Mouse (Mus musculus) MEL (cell line): ENCODE data around the gene Kifc5b. TPM values are rescaled to one million over a fixed set of nuclear protein-coding genes. Genes with fewer than 3 reads are reported as not detected.

Experiments
- DNase-seq: peaks from one replicate; pipeline ENCODE4 v3.0.0; 2011; ENCODE audit warnings: low read depth, low spot score
- H3K27ac ChIP-seq: 2 replicates; pipeline ENCODE4 v1.5.1; 2012; ENCODE audit warnings: low read depth, mild to moderate bottlenecking, control low read depth, low read length, moderate library complexity; ENCODE audit not compliant: control insufficient read depth
- H3K27me3 ChIP-seq, 2 experiments: fragments of 150-350 bp in 1 of 2; sonication (generic) in 1 of 2; 2 replicates each; pipeline ENCODE4 v1.6.1; 2012; ENCODE audit warnings: low read length in 2 of 2, mild to moderate bottlenecking in 2 of 2, improper control_type of control experiment in 1 of 2, moderate library complexity in 1 of 2; ENCODE audit not compliant: insufficient read depth in 2 of 2, control insufficient read depth in 1 of 2
- H3K36me3 ChIP-seq, 2 experiments: 2 replicates each; pipeline ENCODE4 v1.6.1; 2012 to 2014; ENCODE audit warnings: low read length in 2 of 2, improper control_type of control experiment in 1 of 2, inconsistent platforms in 1 of 2, mild to moderate bottlenecking in 1 of 2; ENCODE audit not compliant: insufficient read depth in 2 of 2, control insufficient read depth in 1 of 2
- H3K4me1 ChIP-seq, 2 experiments: fragments of 150-350 bp in 1 of 2; sonication (generic) in 1 of 2; 2 replicates each; pipeline ENCODE4 v1.6.1; 2012; ENCODE audit warnings: low read length in 2 of 2, improper control_type of control experiment in 1 of 2, mild to moderate bottlenecking in 1 of 2; ENCODE audit not compliant: insufficient read depth in 2 of 2, control insufficient read depth in 1 of 2
- H3K4me3 ChIP-seq, 2 experiments: fragments of 150-350 bp in 1 of 2; sonication (generic) in 1 of 2; 2 replicates each; pipeline ENCODE4 v1.5.1; 2012; ENCODE audit warnings: low read depth in 2 of 2, low read length in 2 of 2, mild to moderate bottlenecking in 2 of 2, moderate library complexity in 2 of 2, control low read depth in 1 of 2, improper control_type of control experiment in 1 of 2; ENCODE audit not compliant: control insufficient read depth in 1 of 2, insufficient read depth in 1 of 2
- H3K79me2 ChIP-seq: 2 replicates; pipeline ENCODE4 v1.6.1; 2012; ENCODE audit warnings: mild to moderate bottlenecking, low read length, moderate library complexity; ENCODE audit not compliant: control insufficient read depth, poor library complexity, insufficient read depth
- H3K9ac ChIP-seq: 2 replicates; pipeline ENCODE4 v1.6.1; 2012; ENCODE audit warnings: low read depth, mild to moderate bottlenecking, control low read depth, low read length, moderate library complexity; ENCODE audit not compliant: control insufficient read depth, poor library complexity, severe bottlenecking
- H3K9me3 ChIP-seq: fragments of 150-350 bp; sonication (generic); replicated peaks from 2 replicates; pipeline ENCODE4 v1.6.1; 2012; ENCODE audit warnings: mild to moderate bottlenecking, low read length, improper control_type of control experiment, moderate library complexity; ENCODE audit not compliant: insufficient read depth
- CHD1 ChIP-seq: IDR thresholded peaks from 2 replicates; pipeline ENCODE4 v1.6.1; 2012; ENCODE audit warnings: low read depth, mild to moderate bottlenecking, inconsistent platforms, low read length, improper control_type of control experiment
- CTCF ChIP-seq, 3 experiments: IDR thresholded peaks in 2 of 3; conservative IDR thresholded peaks in 1 of 3; 2 replicates each; pipeline ENCODE4 v1.5.1; 2011 to 2012; ENCODE audit warnings: low read length in 3 of 3, low read depth in 2 of 3, mild to moderate bottlenecking in 2 of 3, improper control_type of control experiment in 1 of 3, inconsistent platforms in 1 of 3, mixed read lengths in 1 of 3, moderate library complexity in 1 of 3; ENCODE audit not compliant: control insufficient read depth in 1 of 3, insufficient read depth in 1 of 3, poor library complexity in 1 of 3, severe bottlenecking in 1 of 3
- ELF1 ChIP-seq: IDR thresholded peaks from 2 replicates; pipeline ENCODE4 v1.6.1; 2014; ENCODE audit warnings: low read depth, mild to moderate bottlenecking, inconsistent platforms, low read length, improper control_type of control experiment, moderate library complexity
- GABPA ChIP-seq: IDR thresholded peaks from 2 replicates; pipeline ENCODE4 v1.6.1; 2012; ENCODE audit warnings: low read depth, mild to moderate bottlenecking, inconsistent platforms, low read length, improper control_type of control experiment, moderate library complexity
- MAFK ChIP-seq: IDR thresholded peaks from 2 replicates; pipeline ENCODE4 v1.6.1; 2011; ENCODE audit warnings: low read depth, mild to moderate bottlenecking, low read length, improper control_type of control experiment, borderline replicate concordance
- MAX ChIP-seq: IDR thresholded peaks from 2 replicates; pipeline ENCODE4 v1.6.1; 2011; ENCODE audit warnings: low read length, improper control_type of control experiment
- MYB ChIP-seq: IDR thresholded peaks from 2 replicates; pipeline ENCODE4 v1.6.1; 2011; ENCODE audit warnings: mild to moderate bottlenecking, low read depth, low read length, improper control_type of control experiment
- MYC ChIP-seq: IDR thresholded peaks from 2 replicates; pipeline ENCODE4 v1.6.1; 2011; ENCODE audit warnings: low read depth, mild to moderate bottlenecking, low read length, improper control_type of control experiment, moderate library complexity
- NELFE ChIP-seq: IDR thresholded peaks from 2 replicates; pipeline ENCODE4 v1.6.1; 2011; ENCODE audit warnings: low read depth, low read length, improper control_type of control experiment
- POLR2AphosphoS2 ChIP-seq: IDR thresholded peaks from 2 replicates; pipeline ENCODE4 v1.6.1; 2011; ENCODE audit warnings: low read length, improper control_type of control experiment
- RAD21 ChIP-seq: IDR thresholded peaks from 2 replicates; pipeline ENCODE4 v1.6.1; 2011; ENCODE audit warnings: mild to moderate bottlenecking, low read depth, low read length, improper control_type of control experiment
- RCOR1 ChIP-seq: IDR thresholded peaks from 2 replicates; pipeline ENCODE4 v1.6.1; 2012; ENCODE audit warnings: low read depth, mild to moderate bottlenecking, inconsistent platforms, low read length, improper control_type of control experiment
- SMC3 ChIP-seq: IDR thresholded peaks from 2 replicates; pipeline ENCODE4 v1.6.1; 2011; ENCODE audit warnings: low read depth, low read length, improper control_type of control experiment
- TAL1 ChIP-seq: IDR thresholded peaks from 2 replicates; pipeline ENCODE4 v1.6.1; 2012; ENCODE audit warnings: mild to moderate bottlenecking, inconsistent platforms, low read length, moderate library complexity, mixed read lengths
- TBP ChIP-seq: IDR thresholded peaks from 2 replicates; pipeline ENCODE4 v1.8.0; 2011; ENCODE audit warnings: low read depth, low read length, improper control_type of control experiment
- TCF12 ChIP-seq: IDR thresholded peaks from 2 replicates; pipeline ENCODE4 v1.6.1; 2014; ENCODE audit warnings: low read depth, mild to moderate bottlenecking, inconsistent platforms, low read length, improper control_type of control experiment, moderate library complexity
- UBTF ChIP-seq: IDR thresholded peaks from 2 replicates; pipeline ENCODE4 v1.6.1; 2012; ENCODE audit warnings: low read depth, mild to moderate bottlenecking, inconsistent platforms, low read length, improper control_type of control experiment, moderate library complexity, borderline replicate concordance; ENCODE audit not compliant: insufficient read depth
- USF1 ChIP-seq: IDR thresholded peaks from 2 replicates; pipeline ENCODE4 v1.6.1; 2014; ENCODE audit warnings: low read depth, mild to moderate bottlenecking, inconsistent platforms, low read length, improper control_type of control experiment, moderate library complexity
- ZC3H11A ChIP-seq: IDR thresholded peaks from 2 replicates; pipeline ENCODE4 v1.6.1; 2012; ENCODE audit warnings: low read depth, mild to moderate bottlenecking, inconsistent platforms, low read length, improper control_type of control experiment
- ZKSCAN1 ChIP-seq: IDR thresholded peaks from 2 replicates; pipeline ENCODE4 v1.6.1; 2012; ENCODE audit warnings: low read depth, mild to moderate bottlenecking, inconsistent platforms, low read length, improper control_type of control experiment, moderate library complexity
- polyA plus RNA-seq, 2 experiments: library from polyadenylated mRNA; stranded (reverse) in 1 of 2; unstranded in 1 of 2; fragments of >175 nt in 1 of 2; fragments of >200 nt in 1 of 2; gene quantifications; 2 replicates each; pipeline versions ENCODE4 v1.2.1 to v1.2.4; 2012; ENCODE audit warnings: low replicate concordance in 2 of 2, low read depth in 1 of 2; ENCODE audit not compliant: insufficient read length in 2 of 2, insufficient read depth in 1 of 2, missing spikeins in 1 of 2
- total RNA-seq: library from RNA; depleted of rRNA; stranded (reverse); fragments of 300-350 nt; gene quantifications from 2 replicates; pipeline ENCODE4 v1.2.3, GENCODE M21; 2012

Gene Kifc5b
- total and polyA plus RNA-seq, 3 experiments: 10.6 to 111 (median 45.4) TPM

DNA sequence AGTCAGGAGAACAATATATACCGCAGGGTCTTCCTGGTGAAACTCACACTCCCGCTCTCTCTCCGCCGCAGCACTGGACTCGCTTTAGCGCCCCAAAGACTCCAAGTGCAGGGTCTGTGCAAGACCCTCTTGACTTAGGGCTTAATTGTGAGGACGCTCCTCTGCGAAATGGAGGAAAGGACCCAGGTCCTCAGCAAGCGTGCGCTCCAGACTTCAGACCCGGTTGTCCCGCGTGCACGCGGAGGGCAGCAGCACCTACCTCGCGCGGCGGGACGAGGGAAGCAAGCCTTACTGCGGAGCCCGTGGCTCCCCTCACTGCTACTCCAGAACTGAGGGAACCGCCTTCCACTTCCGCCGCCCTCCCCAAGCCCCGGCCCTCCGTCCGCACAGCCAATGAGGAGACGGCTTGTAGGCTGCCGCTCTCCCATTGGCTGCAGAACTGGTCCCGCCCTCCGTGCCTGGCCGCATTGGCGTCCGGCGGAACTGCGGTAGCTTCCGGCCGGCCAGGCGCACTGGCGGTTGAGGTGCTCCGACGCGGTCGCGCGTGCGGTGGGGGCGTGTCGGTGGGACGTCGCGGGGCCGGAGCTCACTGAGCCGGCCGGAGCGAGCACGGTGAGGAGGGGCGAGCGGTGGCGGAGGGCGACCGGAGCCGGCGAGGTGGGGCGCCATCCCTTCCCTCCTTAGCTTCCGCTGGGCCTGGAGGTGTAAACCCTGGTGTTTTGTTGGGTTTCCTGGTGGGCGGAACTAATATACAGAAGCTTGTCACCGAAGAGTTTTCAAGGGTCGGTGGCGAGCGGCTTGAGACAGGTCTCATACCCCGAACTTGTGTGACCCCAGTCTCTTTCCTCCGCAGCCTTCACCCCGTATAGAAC lies 56.0 kb downstream of the Kifc5b start, which contains the start of gene Zbtb9 (continued):
- TF ChIP-seq SMC3 (no peak), MYB (0 out of 2 replicates have a peak, but pooled peaks have one; percentile 47), USF1 (peak; percentile 51; the same call in 1 of the 2 replicates), NELFE (peak; percentile 98), TCF12 (peak; percentile 54), CTCF (IDR thresholded peaks at IDR 0.05 in 2 of 3, conservative IDR thresholded peaks at IDR 0.05 in 1 of 3; ENCODE audit: control insufficient read depth in 1 of 3, insufficient read depth in 1 of 3, low read depth in 2 of 3, low read length in 3 of 3, poor library complexity in 1 of 3, severe bottlenecking in 1 of 3) (no peak), TAL1 (no peak), GABPA (no peak), CHD1 (no peak)
- TF ChIP-seq, all 39 proteins: peak for 17

DNA sequence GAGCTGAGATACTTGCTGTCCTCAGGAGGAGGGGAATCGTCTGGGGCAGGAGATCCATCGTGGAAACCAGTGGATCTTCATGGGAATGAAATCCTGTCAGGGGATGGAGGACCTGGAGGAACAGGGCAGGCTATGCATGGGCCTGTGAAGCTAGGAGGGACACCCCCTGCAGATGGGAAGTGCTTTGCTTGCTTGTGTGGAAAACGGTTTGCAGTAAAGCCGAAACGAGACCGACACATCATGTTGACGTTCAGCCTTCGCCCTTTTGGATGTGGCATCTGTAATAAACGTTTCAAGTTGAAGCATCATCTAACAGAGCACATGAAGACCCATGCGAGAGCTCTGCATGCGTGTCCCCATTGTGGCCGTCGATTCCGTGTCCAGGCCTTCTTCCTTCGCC lies 57.7 kb downstream of the Kifc5b start:
- H3K9ac ChIP-seq: no peak overlapping the region

DNA sequence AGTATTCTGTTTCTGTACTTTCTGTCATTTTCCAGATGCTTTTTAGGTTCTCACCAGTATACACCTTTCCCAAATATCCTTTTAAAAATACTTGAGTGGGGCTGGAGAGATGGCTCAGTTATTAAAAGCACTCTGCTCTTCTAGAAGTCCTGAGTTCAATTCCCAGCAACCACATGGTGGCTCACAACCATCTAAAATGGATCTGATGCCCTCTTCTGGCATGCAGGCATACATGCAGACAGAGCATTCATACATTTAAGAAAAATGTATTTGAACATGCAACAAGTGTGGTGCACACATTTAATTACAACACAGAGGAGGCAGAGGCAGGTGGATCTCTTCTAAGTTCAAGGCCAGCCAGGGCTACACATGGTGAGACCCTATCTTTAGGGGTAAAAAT lies 58.5 kb downstream of the Kifc5b start:
- peaks cover 3 to 38% of the 10 kb centered on the region in 2 experiments; a peak in 3 of 4 replicates for H3K36me3 ChIP-seq
- DNase-seq: no peak
- H3K9me3 ChIP-seq: no peaks in the 10 kb centered on the region
- no peak overlapping the region for H3K4me3 ChIP-seq
- TF ChIP-seq CTCF (IDR thresholded peaks at IDR 0.05 in 2 of 3, conservative IDR thresholded peaks at IDR 0.05 in 1 of 3; ENCODE audit: control insufficient read depth in 1 of 3, insufficient read depth in 1 of 3, low read depth in 2 of 3, low read length in 3 of 3, poor library complexity in 1 of 3, severe bottlenecking in 1 of 3) (peak in 2 of 3 experiments; percentile 37 to 52; a peak in 4 of 6 replicates), MAX (no peak), ELF1 (no peak), MAFK (no peak), RCOR1 (no peak), ZKSCAN1 (no peak), GABPA (no peak), RAD21 (peak; percentile 35), MYC (peak; percentile 68; the same call in 1 of the 2 replicates)
- TF ChIP-seq, all 39 proteins: peak for 3
- Histone ChIP-seq H3K27ac (no peak overlapping the region), H3K9ac (no peak overlapping the region), H3K4me1 (peaks cover 0 to 35% of the 10 kb centered on the region in 2 experiments), H3K27me3 (no peaks in the 10 kb centered on the region), H3K79me2 (peaks cover 37% of the 10 kb centered on the region)

More for the DNA sequence above, 57.7 kb downstream of the Kifc5b start:
- peaks cover 0 to 30% of the 10 kb centered on the region in 2 experiments for H3K4me1 ChIP-seq
- no peaks in the 10 kb centered on the region for H3K27me3 ChIP-seq
- peaks cover 3 to 33% of the 10 kb centered on the region in 2 experiments; a peak in 3 of 4 replicates for H3K36me3 ChIP-seq
- no peak overlapping the region for H3K27ac ChIP-seq
- peaks cover 37% of the 10 kb centered on the region for H3K79me2 ChIP-seq
- no peak overlapping the region for H3K4me3 ChIP-seq
- DNase-seq: no peak
- TF ChIP-seq MYC (no peak), MAFK (no peak), UBTF (no peak), RCOR1 (no peak), MAX (no peak), POLR2AphosphoS2 (no peak), USF1 (no peak), ZC3H11A (no peak), TBP (no peak)
- H3K9me3 ChIP-seq: no peaks in the 10 kb centered on the region
